Mouse (Mus musculus): ENCODE results near the gene Supt3. TPM values are rescaled to one million over a fixed set of nuclear protein-coding genes. Genes with fewer than 3 reads are reported as not detected.

Supt3 gene
- polyA plus RNA-seq, 1 experiment from 2014 or later: 19.9 TPM

- H3K4me2 ChIP-seq (ENCODE audit: low read length): no peak overlapping the region
- no peaks in the 10 kb centered on the region for H3K9me3 ChIP-seq (ENCODE audit: control insufficient read depth, low read length)
- H3K4me1 ChIP-seq (ENCODE audit: control insufficient read depth, insufficient read depth, low read length): no peaks in the 10 kb centered on the region
- no peak overlapping the region for H3K27ac ChIP-seq (replicated peaks; ENCODE audit: low read depth, low read length)
- H3K27me3 ChIP-seq (ENCODE audit: control insufficient read depth, insufficient read depth, low read length): no peaks in the 10 kb centered on the region
- DNase-seq: no peak
- WGBS: 93% methylated on average over 3 of the region's 3 CpGs
- no peak overlapping the region for H3K9ac ChIP-seq (replicated peaks; ENCODE audit: low read length)
- no peak for ATAC-seq (ENCODE audit: low FRiP score, low TSS enrichment)
- no peak overlapping the region for H3K4me3 ChIP-seq (replicated peaks; ENCODE audit: low read depth, low read length)
- no peaks in the 10 kb centered on the region for H3K36me3 ChIP-seq (ENCODE audit: control insufficient read depth, insufficient read depth, low read length)
Observed at GRCm38 (mm10) chr17:44829587-44829986, 52.6 kb downstream of the Supt3 start.

GRCm38 (mm10) chr17:44831201-44831600 lies 54.2 kb downstream of the Supt3 start:
- Histone ChIP-seq H3K4me1 (ENCODE audit: control insufficient read depth, insufficient read depth, low read length) (no peaks in the 10 kb centered on the region), H3K9me3 (ENCODE audit: control insufficient read depth, low read length) (no peaks in the 10 kb centered on the region), H3K9ac (replicated peaks; ENCODE audit: low read length) (no peak overlapping the region), H3K27me3 (ENCODE audit: control insufficient read depth, insufficient read depth, low read length) (no peaks in the 10 kb centered on the region), H3K4me3 (replicated peaks; ENCODE audit: low read depth, low read length) (no peak overlapping the region), H3K4me2 (ENCODE audit: low read length) (no peak overlapping the region), H3K27ac (replicated peaks; ENCODE audit: low read depth, low read length) (no peak overlapping the region), H3K36me3 (ENCODE audit: control insufficient read depth, insufficient read depth, low read length) (no peaks in the 10 kb centered on the region)
- 72% methylated on average over 1 of the region's 1 CpGs for whole genome bisulfite sequencing
- ATAC-seq (ENCODE audit: low FRiP score, low TSS enrichment) (no peak), DNase-seq (no peak)

GRCm38 (mm10) chr17:44842184-44842583 lies 65.2 kb downstream of the Supt3 start:
- H3K9me3 ChIP-seq (ENCODE audit: control insufficient read depth, low read length): no peaks in the 10 kb centered on the region
- WGBS: 84% methylated on average over 4 of the region's 4 CpGs
- no peaks in the 10 kb centered on the region for H3K36me3 ChIP-seq (ENCODE audit: control insufficient read depth, insufficient read depth, low read length)
- ATAC-seq (ENCODE audit: low FRiP score, low TSS enrichment) (no peak), DNase-seq (no peak)
- no peak overlapping the region for H3K4me2 ChIP-seq (ENCODE audit: low read length)
- no peak overlapping the region for H3K4me3 ChIP-seq (replicated peaks; ENCODE audit: low read depth, low read length)
- H3K9ac ChIP-seq (replicated peaks; ENCODE audit: low read length): no peak overlapping the region
- no peaks in the 10 kb centered on the region for H3K27me3 ChIP-seq (ENCODE audit: control insufficient read depth, insufficient read depth, low read length)
- H3K4me1 ChIP-seq (ENCODE audit: control insufficient read depth, insufficient read depth, low read length): no peaks in the 10 kb centered on the region
- H3K27ac ChIP-seq (replicated peaks; ENCODE audit: low read depth, low read length): no peak overlapping the region

GRCm38 (mm10) chr17:44863165-44863564 lies 86.2 kb downstream of the Supt3 start:
- Histone ChIP-seq H3K4me1 (ENCODE audit: control insufficient read depth, insufficient read depth, low read length) (no peaks in the 10 kb centered on the region), H3K27ac (replicated peaks; ENCODE audit: low read depth, low read length) (no peak overlapping the region), H3K9me3 (ENCODE audit: control insufficient read depth, low read length) (no peaks in the 10 kb centered on the region), H3K9ac (replicated peaks; ENCODE audit: low read length) (no peak overlapping the region), H3K4me3 (replicated peaks; ENCODE audit: low read depth, low read length) (no peak overlapping the region), H3K27me3 (ENCODE audit: control insufficient read depth, insufficient read depth, low read length) (no peaks in the 10 kb centered on the region), H3K4me2 (ENCODE audit: low read length) (no peak overlapping the region), H3K36me3 (ENCODE audit: control insufficient read depth, insufficient read depth, low read length) (no peaks in the 10 kb centered on the region)
- WGBS: 95% methylated on average over 6 of the region's 6 CpGs
- DNase-seq: no peak
- no peak for ATAC-seq (ENCODE audit: low FRiP score, low TSS enrichment)

DNA sequence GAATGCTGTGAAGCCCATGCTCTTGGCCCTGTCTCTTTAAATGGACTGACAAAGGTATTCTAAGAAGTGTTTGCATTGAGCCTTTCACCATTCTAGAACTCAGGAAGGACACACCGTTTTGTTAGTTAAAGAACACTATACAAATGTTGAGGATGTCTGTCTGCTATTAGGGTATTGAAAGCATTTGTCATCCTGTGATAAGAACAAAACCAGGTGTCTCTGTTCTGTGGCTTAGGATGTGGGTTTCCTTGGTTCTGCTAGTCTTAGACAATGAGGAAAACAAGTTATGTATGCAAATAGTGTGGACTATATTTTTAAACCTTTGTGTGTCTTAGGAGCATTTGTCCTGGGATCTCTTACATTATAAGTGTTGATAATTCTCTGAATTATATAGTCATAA lies 116.6 kb downstream of the Supt3 start:
- H3K27me3 ChIP-seq (ENCODE audit: control insufficient read depth, insufficient read depth, low read length): no peaks in the 10 kb centered on the region
- H3K27ac ChIP-seq (replicated peaks; ENCODE audit: low read depth, low read length): no peak overlapping the region
- H3K36me3 ChIP-seq (ENCODE audit: control insufficient read depth, insufficient read depth, low read length): no peaks in the 10 kb centered on the region
- ATAC-seq (ENCODE audit: low FRiP score, low TSS enrichment) (no peak), DNase-seq (no peak)
- H3K4me1 ChIP-seq (ENCODE audit: control insufficient read depth, insufficient read depth, low read length): no peaks in the 10 kb centered on the region
- no peak overlapping the region for H3K4me3 ChIP-seq (replicated peaks; ENCODE audit: low read depth, low read length)
- 72% methylated on average over 1 of the region's 1 CpGs for WGBS
- no peak overlapping the region for H3K4me2 ChIP-seq (ENCODE audit: low read length)
- peaks cover 4% of the 10 kb centered on the region; the same call in 1 of the 2 replicates for H3K9me3 ChIP-seq (ENCODE audit: control insufficient read depth, low read length)
- H3K9ac ChIP-seq (replicated peaks; ENCODE audit: low read length): no peak overlapping the region

GRCm38 (mm10) chr17:44943536-44944090 lies 166.7 kb downstream of the Supt3 start:
- Histone ChIP-seq H3K4me1 (ENCODE audit: control insufficient read depth, insufficient read depth, low read length) (no peaks in the 10 kb centered on the region), H3K27ac (replicated peaks; ENCODE audit: low read depth, low read length) (no peak overlapping the region), H3K4me3 (replicated peaks; ENCODE audit: low read depth, low read length) (no peak overlapping the region), H3K9ac (replicated peaks; ENCODE audit: low read length) (no peak overlapping the region), H3K27me3 (ENCODE audit: control insufficient read depth, insufficient read depth, low read length) (no peaks in the 10 kb centered on the region), H3K9me3 (ENCODE audit: control insufficient read depth, low read length) (no peaks in the 10 kb centered on the region), H3K4me2 (ENCODE audit: low read length) (no peak overlapping the region), H3K36me3 (ENCODE audit: control insufficient read depth, insufficient read depth, low read length) (no peaks in the 10 kb centered on the region)
- DNase-seq (no peak), ATAC-seq (ENCODE audit: low FRiP score, low TSS enrichment) (no peak)
- WGBS: 83% methylated on average over 4 of the region's 4 CpGs

- WGBS: 94% methylated on average over 5 of the region's 5 CpGs
- Histone ChIP-seq H3K4me1 (ENCODE audit: control insufficient read depth, insufficient read depth, low read length) (no peaks in the 10 kb centered on the region), H3K27ac (replicated peaks; ENCODE audit: low read depth, low read length) (no peak overlapping the region), H3K9ac (replicated peaks; ENCODE audit: low read length) (no peak overlapping the region), H3K36me3 (ENCODE audit: control insufficient read depth, insufficient read depth, low read length) (no peaks in the 10 kb centered on the region), H3K27me3 (ENCODE audit: control insufficient read depth, insufficient read depth, low read length) (no peaks in the 10 kb centered on the region), H3K4me3 (replicated peaks; ENCODE audit: low read depth, low read length) (no peak overlapping the region), H3K4me2 (ENCODE audit: low read length) (no peak overlapping the region), H3K9me3 (ENCODE audit: control insufficient read depth, low read length) (no peaks in the 10 kb centered on the region)
- DNase-seq: no peak
- no peak for ATAC-seq (ENCODE audit: low FRiP score, low TSS enrichment)
Observed at GRCm38 (mm10) chr17:44945333-44945732, 168.4 kb downstream of the Supt3 start.

DNA sequence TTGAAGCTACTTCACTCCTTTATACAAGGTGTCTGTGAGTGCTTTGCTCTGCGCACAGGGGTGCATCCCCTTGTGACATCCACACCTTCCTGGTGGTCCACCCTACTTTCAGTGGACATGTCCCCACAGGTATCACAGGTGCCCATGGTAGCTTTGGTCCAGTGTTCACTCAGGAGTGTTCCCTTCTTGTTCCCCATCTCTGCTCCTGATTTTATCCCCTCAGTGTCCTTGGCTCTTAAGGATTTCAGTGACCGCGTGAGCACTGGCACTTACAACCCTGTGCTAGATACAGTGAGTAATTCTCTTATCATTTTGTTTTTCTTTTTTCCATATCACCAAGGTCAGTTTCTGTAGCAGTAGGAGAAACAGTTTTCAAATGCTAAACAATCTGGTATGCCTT lies 171.4 kb downstream of the Supt3 start:
- no peak overlapping the region for H3K9ac ChIP-seq (replicated peaks; ENCODE audit: low read length)
- ATAC-seq (ENCODE audit: low FRiP score, low TSS enrichment) (no peak), DNase-seq (no peak)
- no peak overlapping the region for H3K4me2 ChIP-seq (ENCODE audit: low read length)
- no peaks in the 10 kb centered on the region for H3K4me1 ChIP-seq (ENCODE audit: control insufficient read depth, insufficient read depth, low read length)
- H3K36me3 ChIP-seq (ENCODE audit: control insufficient read depth, insufficient read depth, low read length): no peaks in the 10 kb centered on the region
- WGBS: 98% methylated on average over 3 of the region's 3 CpGs
- H3K9me3 ChIP-seq (ENCODE audit: control insufficient read depth, low read length): no peaks in the 10 kb centered on the region
- no peak overlapping the region for H3K27ac ChIP-seq (replicated peaks; ENCODE audit: low read depth, low read length)
- no peak overlapping the region for H3K4me3 ChIP-seq (replicated peaks; ENCODE audit: low read depth, low read length)
- H3K27me3 ChIP-seq (ENCODE audit: control insufficient read depth, insufficient read depth, low read length): no peaks in the 10 kb centered on the region

- no peaks in the 10 kb centered on the region for H3K4me1 ChIP-seq (ENCODE audit: control insufficient read depth, insufficient read depth, low read length)
- no peaks in the 10 kb centered on the region for H3K27me3 ChIP-seq (ENCODE audit: control insufficient read depth, insufficient read depth, low read length)
- ATAC-seq (ENCODE audit: low FRiP score, low TSS enrichment): no peak
- H3K9me3 ChIP-seq (ENCODE audit: control insufficient read depth, low read length): no peaks in the 10 kb centered on the region
- no peak for DNase-seq
- no peak overlapping the region for H3K27ac ChIP-seq (replicated peaks; ENCODE audit: low read depth, low read length)
- no peak overlapping the region for H3K9ac ChIP-seq (replicated peaks; ENCODE audit: low read length)
- 98% methylated on average over 2 of the region's 2 CpGs for WGBS
- H3K4me3 ChIP-seq (replicated peaks; ENCODE audit: low read depth, low read length): no peak overlapping the region
- H3K36me3 ChIP-seq (ENCODE audit: control insufficient read depth, insufficient read depth, low read length): no peaks in the 10 kb centered on the region
- no peak overlapping the region for H3K4me2 ChIP-seq (ENCODE audit: low read length)
Observed at GRCm38 (mm10) chr17:44956671-44957070, 179.7 kb downstream of the Supt3 start.
